Mouse (Mus musculus) neural tube, embryonic 11.5 days (tissue): ENCODE data around the gene Aph1a. TPM values are rescaled to one million over a fixed set of nuclear protein-coding genes. Genes with fewer than 3 reads are reported as not detected.
A peak's percentile ranks its signal among the peaks of the same experiment; 100 is the strongest.
"Not testable (repeated sequence)": the region's sequence is repeated elsewhere in the genome, so short reads cannot be mapped to it uniquely, and the experiment has no call there.

Experiments
- ATAC-seq: fragments of 200-750 bp; cut with Nextera tagmentation; 2 replicates; pipeline ENCODE4 v1.8.0; 2017; ENCODE audit warnings: moderate number of reproducible peaks, mild to moderate bottlenecking, moderate TSS enrichment, moderate library complexity; ENCODE audit not compliant: insufficient read depth, low FRiP score, low TSS enrichment
- DNase-seq: peaks from one replicate; pipeline ENCODE4 v3.0.0-alpha.2; 2015; ENCODE audit warnings: low spot score
- H3K27ac ChIP-seq: fragments of 300-500 bp; sonication (generic); 2 replicates; pipeline ENCODE4 v1.5.1; 2014; ENCODE audit warnings: low read depth, mild to moderate bottlenecking, low read length
- H3K27me3 ChIP-seq: fragments of 300-500 bp; sonication (generic); 2 replicates; pipeline ENCODE4 v1.6.1; 2014; ENCODE audit warnings: mild to moderate bottlenecking, low read length, mixed read lengths; ENCODE audit not compliant: control insufficient read depth, insufficient read depth
- H3K36me3 ChIP-seq: fragments of 300-500 bp; sonication (generic); 2 replicates; pipeline ENCODE4 v1.6.1; 2014; ENCODE audit warnings: mild to moderate bottlenecking, low read length, moderate library complexity, mixed read lengths; ENCODE audit not compliant: control insufficient read depth, insufficient read depth
- H3K4me1 ChIP-seq: fragments of 300-500 bp; sonication (generic); 2 replicates; pipeline ENCODE4 v1.6.1; 2014; ENCODE audit warnings: low read length, mixed read lengths; ENCODE audit not compliant: control insufficient read depth, insufficient read depth
- H3K4me2 ChIP-seq: fragments of 300-500 bp; sonication (generic); 2 replicates; pipeline ENCODE4 v1.6.1; 2014; ENCODE audit warnings: low read depth, mild to moderate bottlenecking, moderate library complexity
- H3K4me3 ChIP-seq: fragments of 300-500 bp; sonication (generic); 2 replicates; pipeline ENCODE4 v1.5.1; 2014; ENCODE audit warnings: low read depth, low read length
- H3K9ac ChIP-seq: fragments of 300-500 bp; sonication (generic); 2 replicates; pipeline ENCODE4 v1.6.1; 2014; ENCODE audit warnings: mild to moderate bottlenecking, low read length
- H3K9me3 ChIP-seq: fragments of 300-500 bp; sonication (generic); 2 replicates; pipeline ENCODE4 v1.6.1; 2016; ENCODE audit warnings: low read length; ENCODE audit not compliant: control insufficient read depth
- WGBS: fragments of 180-500 bp; shearing (Covaris S2); extraction: QIAGEN DNeasy Blood & Tissue Kit; methylation state at CpG from one replicate; pipeline ENCODE4 v1.1.7; 2014; 5-methylcytosine and 5-hydroxymethylcytosine counted together
- polyA plus RNA-seq: library from polyadenylated mRNA; unstranded; fragments of >200 nt; fragmentation: Nextera tagmentation; extraction: Ambion mirVana; gene quantifications from 2 replicates; pipeline ENCODE4 v1.2.1, GENCODE M21; 2014

The Aph1a gene
- polyA plus RNA-seq, 1 experiment from 2014 or later = 35.9 TPM

DNA sequence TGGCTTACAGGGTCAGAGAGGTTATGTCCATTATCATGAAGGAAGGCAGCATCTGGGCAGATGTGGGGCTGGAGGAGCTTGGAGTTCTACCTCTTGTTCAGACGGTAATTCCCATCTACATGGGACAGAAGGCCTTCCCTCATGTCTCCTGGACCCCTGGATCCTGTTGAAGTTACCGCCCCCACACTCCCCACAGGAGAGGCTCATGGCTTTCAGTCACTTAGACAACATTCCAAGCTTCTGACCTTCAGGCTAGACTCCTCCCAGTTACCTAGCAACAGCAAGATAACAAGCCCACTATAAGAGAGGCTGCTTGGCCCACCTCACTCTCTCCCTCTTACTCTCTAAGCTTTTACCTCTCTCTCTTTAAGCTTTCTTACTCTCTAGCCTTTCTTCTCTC is 26.8 kb downstream of the Aph1a start:
- H3K4me1 ChIP-seq, H3K27ac ChIP-seq, H3K4me2 ChIP-seq, H3K9me3 ChIP-seq, H3K9ac ChIP-seq, DNase-seq, H3K4me3 ChIP-seq, H3K36me3 ChIP-seq, ATAC-seq, H3K27me3 ChIP-seq: not testable (repeated sequence)
- WGBS = 72% methylated on average over 2 of the region's 2 CpGs

DNA sequence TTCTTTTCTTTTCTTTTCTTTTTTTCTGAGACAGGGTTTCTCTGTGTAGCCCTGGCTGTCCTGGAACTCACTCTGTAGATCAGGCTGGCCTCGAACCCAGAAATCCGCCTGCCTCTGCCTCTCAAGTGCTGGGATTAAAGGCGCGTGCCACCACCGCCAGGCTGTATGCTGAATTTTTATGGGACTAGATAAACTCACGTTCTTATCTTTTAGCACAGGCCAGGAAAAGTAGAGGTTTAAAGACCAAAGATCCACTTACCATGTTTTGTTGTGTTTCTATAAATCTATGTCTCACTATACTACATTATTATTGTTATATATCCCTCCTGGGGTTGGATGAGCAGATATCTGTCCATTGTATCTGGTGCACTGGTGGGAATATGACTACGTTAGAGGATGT is 29.7 kb downstream of the Aph1a start:
- not testable (repeated sequence) for H3K27ac ChIP-seq, H3K27me3 ChIP-seq, H3K9ac ChIP-seq, H3K36me3 ChIP-seq, DNase-seq, H3K4me3 ChIP-seq, H3K9me3 ChIP-seq, ATAC-seq, H3K4me2 ChIP-seq, H3K4me1 ChIP-seq
- WGBS = 91% methylated on average over 7 of the region's 7 CpGs

DNA sequence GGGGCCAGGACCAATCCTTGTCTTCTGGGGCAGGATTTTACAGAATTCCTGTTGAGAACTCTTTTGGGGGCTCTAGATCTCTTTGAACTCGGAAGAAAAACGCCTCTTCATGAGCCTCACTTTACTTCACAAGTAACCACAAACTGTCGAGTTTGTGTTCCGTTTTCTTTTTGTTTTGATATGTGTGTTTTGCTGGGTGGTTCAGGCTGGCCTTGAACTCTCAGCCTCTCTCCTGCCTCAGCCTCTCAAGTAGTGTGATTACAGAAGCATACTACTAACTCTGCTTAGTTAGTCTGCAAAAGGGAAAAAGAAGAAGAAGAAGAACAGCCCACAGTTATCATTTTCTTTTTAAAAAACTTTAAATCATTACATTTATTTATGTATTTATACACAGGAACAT is 30.4 kb downstream of the Aph1a start:
- no peak for ATAC-seq
- Histone ChIP-seq H3K27me3 (no peaks in the 10 kb centered on the region), H3K36me3 (no peaks in the 10 kb centered on the region), H3K4me2 (no peak overlapping the region), H3K9ac (no peak overlapping the region), H3K9me3 (no peaks in the 10 kb centered on the region), H3K4me1 (no peaks in the 10 kb centered on the region), H3K27ac (no peak overlapping the region), H3K4me3 (no peak overlapping the region)
- WGBS = 75% methylated on average over 4 of the region's 4 CpGs
- no peak for DNase-seq

DNA sequence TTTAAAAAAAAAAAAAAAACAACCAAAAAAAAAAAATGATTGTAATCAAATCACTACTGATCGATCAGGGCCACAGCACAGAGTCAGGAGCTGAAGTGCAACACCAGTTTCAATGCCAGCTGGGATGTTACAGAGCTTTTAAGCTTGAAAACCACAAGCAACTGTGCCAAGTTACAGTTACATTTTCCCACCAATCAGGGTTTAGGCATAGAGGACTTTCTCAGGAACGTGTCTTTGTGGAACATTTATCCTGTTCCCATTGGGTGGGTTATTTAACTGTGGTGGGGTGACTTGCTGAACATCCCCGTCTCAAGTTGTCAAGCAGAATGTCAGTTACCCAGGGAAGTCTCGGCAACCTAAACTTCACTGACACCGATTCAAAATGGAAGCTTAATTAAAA is 31.3 kb downstream of the Aph1a start:
- no peaks in the 10 kb centered on the region for H3K9me3 ChIP-seq
- H3K4me2 ChIP-seq = no peak overlapping the region
- no peak overlapping the region for H3K9ac ChIP-seq
- H3K27me3 ChIP-seq = no peaks in the 10 kb centered on the region
- ATAC-seq (no peak), DNase-seq (no peak)
- no peaks in the 10 kb centered on the region for H3K4me1 ChIP-seq
- no peaks in the 10 kb centered on the region for H3K36me3 ChIP-seq
- H3K27ac ChIP-seq = no peak overlapping the region
- 85% methylated on average over 5 of the region's 5 CpGs for WGBS
- H3K4me3 ChIP-seq = no peak overlapping the region

DNA sequence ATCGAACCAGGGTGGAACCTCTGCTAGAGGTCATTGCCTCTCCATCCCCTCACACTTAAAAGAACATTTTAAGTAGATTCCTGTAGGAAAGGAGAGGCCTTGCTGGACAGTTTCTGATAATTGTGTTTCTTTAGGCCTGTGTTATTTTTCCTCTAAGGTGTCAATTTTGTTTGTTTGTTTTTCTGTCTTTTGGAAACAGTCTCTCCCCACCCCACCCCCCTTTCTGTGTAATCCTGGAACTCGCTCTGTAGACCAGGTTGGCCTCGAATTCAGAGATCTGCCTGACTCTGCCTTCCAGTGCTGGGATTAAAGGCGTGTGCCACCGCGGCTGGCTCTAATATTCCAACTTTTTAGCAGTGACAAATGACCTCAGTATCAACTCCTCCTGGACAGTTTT is 34.5 kb downstream of the Aph1a start:
- H3K4me2 ChIP-seq = peak overlapping the region; percentile 56
- peak overlapping the region; percentile 61 for H3K9ac ChIP-seq
- peak overlapping the region; percentile 97 for H3K4me3 ChIP-seq
- H3K36me3 ChIP-seq = no peaks in the 10 kb centered on the region
- H3K27me3 ChIP-seq = no peaks in the 10 kb centered on the region
- no peaks in the 10 kb centered on the region for H3K9me3 ChIP-seq
- DNase-seq = no peak
- peak overlapping the region; percentile 74 for H3K27ac ChIP-seq
- no peak for ATAC-seq
- H3K4me1 ChIP-seq = peaks cover 4% of the 10 kb centered on the region; the same call in 1 of the 2 replicates
- WGBS = 74% methylated on average over 6 of the region's 6 CpGs

DNA sequence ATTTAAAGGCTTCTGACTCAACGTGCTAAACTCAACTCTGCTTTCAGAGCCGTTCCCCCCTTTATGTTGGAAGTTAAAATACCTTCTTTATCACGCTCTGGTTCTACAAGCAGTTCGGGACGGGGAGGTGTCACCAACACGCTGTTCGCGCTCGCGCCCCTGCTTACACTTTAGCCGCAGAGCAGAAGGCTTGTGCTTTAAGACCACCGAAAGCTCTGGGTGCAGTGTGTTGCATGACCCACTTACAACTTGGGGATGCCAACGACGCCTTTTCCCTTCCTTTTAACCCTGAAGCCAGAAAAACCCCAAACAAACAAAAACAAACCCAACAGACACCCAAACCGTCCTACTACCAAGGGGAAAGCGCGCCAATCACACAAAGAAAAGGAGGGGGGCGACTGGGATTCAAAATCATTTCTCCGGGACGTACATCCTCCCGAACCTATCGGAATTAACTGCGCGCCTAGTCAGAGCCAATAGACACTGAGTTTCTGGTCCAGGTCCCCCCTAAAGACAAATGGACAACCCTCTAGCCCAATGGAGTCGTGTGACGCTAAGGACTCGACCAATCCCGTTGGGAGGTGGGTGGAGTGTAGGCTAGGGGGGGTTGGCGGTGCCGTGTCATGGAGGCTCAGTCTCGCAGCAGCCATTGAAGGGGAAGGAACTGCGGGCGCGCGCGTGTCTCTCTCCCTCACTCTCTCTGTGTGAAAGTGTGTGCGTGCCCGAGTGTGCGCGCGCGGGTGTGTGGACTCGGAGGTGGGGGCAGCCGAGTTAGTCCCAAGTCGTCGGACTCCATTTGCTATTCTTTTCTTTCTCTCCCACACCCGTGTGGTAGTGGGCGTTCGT is 35.1 kb downstream of the Aph1a start, which contains the start of gene Anp32e:
Anp32e (plus strand) TSS at position 589 of the 846 bp plus-strand sequence.
- WGBS = under 1% methylated on average over 49 of the region's 49 CpGs

DNA sequence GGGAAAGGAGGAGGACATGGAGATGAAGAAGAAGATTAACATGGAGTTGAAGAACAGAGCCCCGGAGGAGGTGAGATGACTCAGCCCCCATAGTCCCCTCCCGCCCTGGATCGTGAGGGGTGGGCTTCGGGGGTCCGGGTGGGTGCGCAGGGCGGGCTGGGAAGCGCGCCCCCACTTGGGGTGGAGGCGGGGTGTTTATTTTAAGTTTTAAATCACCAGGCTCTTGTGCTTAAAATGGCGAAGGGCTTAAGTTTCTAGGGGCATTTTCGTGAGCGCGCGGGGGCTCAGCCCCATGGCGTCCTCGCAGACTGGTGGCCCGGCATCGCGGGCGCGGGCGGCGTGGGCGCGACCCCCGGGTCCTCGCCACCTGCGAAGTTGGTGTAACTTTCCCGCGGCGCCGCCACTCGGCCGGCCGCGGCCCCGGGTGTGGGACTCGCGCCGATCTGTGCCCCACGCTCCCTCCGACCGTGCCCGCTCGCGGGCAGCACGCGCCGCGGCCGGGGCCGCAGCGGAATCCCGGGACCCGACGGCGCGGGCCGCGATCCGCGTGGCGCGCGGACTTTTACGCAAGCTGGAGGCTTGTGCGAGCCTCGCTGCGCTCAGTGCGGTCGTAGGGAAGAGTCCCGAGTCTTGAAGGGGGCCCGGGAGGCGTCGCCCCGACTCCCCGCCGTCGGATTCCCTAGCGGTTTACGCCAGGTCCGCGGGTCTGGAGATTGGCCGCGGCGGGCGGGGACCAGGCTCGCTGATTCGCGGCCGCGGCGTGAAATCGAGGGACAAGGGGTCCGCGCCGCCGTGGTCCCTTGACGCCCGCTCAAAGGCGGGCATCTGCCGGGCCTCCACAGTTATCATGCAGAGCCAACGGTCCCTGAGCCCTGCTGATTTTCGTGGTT is 36.1 kb downstream of the Aph1a start:
- ATAC-seq = peak; percentile 60; the same call in 1 of the 2 replicates
- WGBS = under 1% methylated on average over 93 of the region's 105 CpGs

More for the DNA sequence above, 35.1 kb downstream of the Aph1a start, which contains the start of gene Anp32e:
- peaks cover 3% of the 10 kb centered on the region for H3K36me3 ChIP-seq
- H3K4me1 ChIP-seq = peaks cover 4% of the 10 kb centered on the region; the same call in 1 of the 2 replicates
- ATAC-seq = peak; percentile 100
- H3K4me3 ChIP-seq = peak within 1 kb of the TSS; percentile 97
- no peaks in the 10 kb centered on the region for H3K9me3 ChIP-seq
- peak within 1 kb of the TSS; percentile 98 for H3K9ac ChIP-seq
- peak within 1 kb of the TSS; percentile 70 for H3K4me2 ChIP-seq
- no peaks in the 10 kb centered on the region for H3K27me3 ChIP-seq
- H3K27ac ChIP-seq = peak within 1 kb of the TSS; percentile 83
- peak; percentile 96 for DNase-seq

DNA sequence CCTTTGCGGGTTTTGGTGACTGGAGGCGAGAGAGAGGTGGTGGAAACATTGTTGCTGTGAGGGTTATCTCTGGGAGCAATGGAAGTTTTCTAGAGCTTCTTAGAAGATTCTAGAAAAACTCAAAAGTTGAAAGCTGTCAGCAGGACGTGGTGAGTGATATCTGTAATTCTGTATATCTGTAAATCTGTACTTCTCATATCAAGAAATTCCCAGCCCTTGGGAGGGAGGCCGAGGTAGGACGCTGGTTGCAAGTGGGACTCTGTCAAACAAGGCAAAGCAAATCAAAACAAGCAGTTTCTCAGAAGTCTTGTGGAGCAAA is 36.7 kb downstream of the Aph1a start:
- 3% methylated on average over 5 of the region's 5 CpGs for WGBS
- Histone ChIP-seq H3K4me1 (peaks cover 4% of the 10 kb centered on the region; the same call in 1 of the 2 replicates), H3K27me3 (no peaks in the 10 kb centered on the region), H3K36me3 (peaks cover 8% of the 10 kb centered on the region), H3K9ac (peak overlapping the region; percentile 98), H3K27ac (peak overlapping the region; percentile 83; the same call in 1 of the 2 replicates), H3K9me3 (no peaks in the 10 kb centered on the region), H3K4me3 (peak overlapping the region; percentile 97), H3K4me2 (peak overlapping the region; percentile 70)
- no peak for DNase-seq
- ATAC-seq = no peak

More for the DNA sequence above, 36.1 kb downstream of the Aph1a start:
- Histone ChIP-seq H3K27ac (peak overlapping the region; percentile 83), H3K9ac (peak overlapping the region; percentile 98), H3K36me3 (peaks cover 6% of the 10 kb centered on the region), H3K27me3 (no peaks in the 10 kb centered on the region), H3K4me3 (peak overlapping the region; percentile 97), H3K4me2 (peak overlapping the region; percentile 70), H3K9me3 (no peaks in the 10 kb centered on the region), H3K4me1 (peaks cover 4% of the 10 kb centered on the region; the same call in 1 of the 2 replicates)
- DNase-seq = peak; percentile 78
